Mouse (Mus musculus) embryonic facial prominence, embryonic 13.5 days (tissue): ENCODE results near the gene Duxbl1. TPM values are rescaled to one million over a fixed set of nuclear protein-coding genes. Genes with fewer than 3 reads are reported as not detected.
"Not testable (repeated sequence)": the region's sequence is repeated elsewhere in the genome, so short reads cannot be mapped to it uniquely, and the experiment has no call there.

Source experiments
- ATAC-seq: fragments of 200-750 bp; cut with Nextera tagmentation; 2 replicates; pipeline ENCODE4 v1.8.0; 2017; ENCODE audit warnings: low read depth; ENCODE audit not compliant: insufficient number of reproducible peaks, insufficient read depth, low FRiP score, low TSS enrichment
- H3K27ac ChIP-seq: fragments of 300-500 bp; sonication (generic); 2 replicates; pipeline ENCODE4 v1.5.1; 2015; ENCODE audit warnings: moderate library complexity, mild to moderate bottlenecking, inconsistent platforms
- H3K27me3 ChIP-seq: fragments of 300-500 bp; sonication (generic); 2 replicates; pipeline ENCODE4 v1.6.1; 2015; ENCODE audit warnings: mild to moderate bottlenecking, inconsistent platforms
- H3K36me3 ChIP-seq: fragments of 300-500 bp; sonication (generic); 2 replicates; pipeline ENCODE4 v1.6.1; 2015; ENCODE audit warnings: mild to moderate bottlenecking, inconsistent platforms
- H3K4me1 ChIP-seq: fragments of 300-500 bp; sonication (generic); 2 replicates; pipeline ENCODE4 v1.6.1; 2015; ENCODE audit warnings: inconsistent platforms
- H3K4me2 ChIP-seq: fragments of 300-500 bp; sonication (generic); 2 replicates; pipeline ENCODE4 v1.6.1; 2015; ENCODE audit warnings: moderate library complexity, mild to moderate bottlenecking, inconsistent platforms
- H3K4me3 ChIP-seq: fragments of 300-500 bp; sonication (generic); 2 replicates; pipeline ENCODE4 v1.5.1; 2015; ENCODE audit warnings: mild to moderate bottlenecking, inconsistent platforms
- H3K9ac ChIP-seq: fragments of 300-500 bp; sonication (generic); 2 replicates; pipeline ENCODE4 v1.6.1; 2015; ENCODE audit warnings: mild to moderate bottlenecking, inconsistent platforms
- H3K9me3 ChIP-seq: fragments of 300-500 bp; sonication (generic); 2 replicates; pipeline ENCODE4 v1.6.1; 2016; ENCODE audit warnings: inconsistent platforms
- WGBS: fragments of 180-500 bp; shearing (Covaris S2); methylation state at CpG from one replicate; pipeline ENCODE4 v1.1.7; 2015; ENCODE audit warnings: mixed read lengths; 5-methylcytosine and 5-hydroxymethylcytosine counted together
- polyA plus RNA-seq: library from polyadenylated mRNA; unstranded; fragments of >200 nt; fragmentation: Nextera tagmentation; extraction: Ambion mirVana; gene quantifications from 2 replicates; pipeline ENCODE4 v1.2.1, GENCODE M21; 2015

The Duxbl1 gene
- polyA plus RNA-seq, 1 experiment from 2014 or later = 2.4 TPM

DNA sequence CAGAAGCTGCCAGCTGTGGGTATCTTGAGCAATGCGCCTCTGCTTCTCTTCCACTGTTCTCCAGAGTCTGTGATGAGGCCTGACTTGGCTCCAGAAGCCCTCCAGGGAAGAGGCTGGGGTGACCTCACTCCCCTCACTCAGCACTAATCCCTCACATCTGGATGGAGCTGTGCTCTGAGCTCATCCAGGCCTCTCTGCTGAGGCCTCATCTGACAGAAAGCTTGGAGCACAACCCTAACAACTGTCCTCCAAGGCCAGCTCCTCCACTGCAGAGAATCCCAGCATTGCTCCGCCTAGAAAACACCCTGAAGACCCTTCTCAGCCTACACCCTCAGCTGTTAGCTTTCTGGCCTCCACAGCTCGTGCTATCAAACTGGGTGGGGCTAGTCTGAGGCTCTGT lies 56.0 kb downstream of the Duxbl1 start:
- no CpG with 5 or more reads among the region's 3 CpGs for WGBS
- not testable (repeated sequence) for H3K9ac ChIP-seq, H3K4me1 ChIP-seq, H3K36me3 ChIP-seq, ATAC-seq, H3K27ac ChIP-seq, H3K4me3 ChIP-seq, H3K9me3 ChIP-seq, H3K4me2 ChIP-seq, H3K27me3 ChIP-seq

DNA sequence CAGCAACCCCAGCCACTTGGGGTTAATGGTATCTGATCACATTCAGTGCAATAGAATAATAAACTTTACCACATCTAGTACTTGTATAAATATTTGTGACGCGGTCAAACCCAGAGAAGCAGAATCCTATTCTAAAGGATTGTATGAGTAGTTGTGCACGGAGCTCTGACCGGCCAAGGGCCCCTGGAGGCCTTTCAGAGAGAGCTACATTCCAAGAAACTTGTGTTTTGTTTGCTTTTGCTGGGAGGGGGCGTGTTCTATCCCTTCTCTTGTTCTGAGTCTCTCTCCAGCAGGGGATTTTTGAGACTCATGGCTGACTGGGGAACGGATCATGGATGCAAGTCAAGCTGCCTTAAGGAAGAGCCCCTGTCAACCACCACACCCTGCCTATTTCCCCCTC lies 57.1 kb downstream of the Duxbl1 start:
- no CpG with 5 or more reads among the region's 6 CpGs for WGBS
- not testable (repeated sequence) for H3K4me2 ChIP-seq, H3K27me3 ChIP-seq, H3K9ac ChIP-seq, H3K9me3 ChIP-seq, H3K36me3 ChIP-seq, H3K27ac ChIP-seq, H3K4me1 ChIP-seq, ATAC-seq, H3K4me3 ChIP-seq

Other genes with a start within 250 kb of the Duxbl1 start
- gene Zcchc24, start 209.5 kb upstream of the Duxbl1 start, polyA plus RNA-seq = 29.4 and 32.7 TPM in 2 replicates
- 15.4 and 15.9 TPM in 2 replicates for gene Anxa11, start 136.4 kb upstream of the Duxbl1 start, polyA plus RNA-seq
- gene Plac9a, start 75.5 kb upstream of the Duxbl1 start, polyA plus RNA-seq = 1.7 TPM in 1 of 2 replicates, not detected in the other
- gene Tmem254a, start 50.9 kb upstream of the Duxbl1 start, polyA plus RNA-seq = 2.5 and 3.2 TPM in 2 replicates
- not detected in 2 replicates for gene Cphx1, start 40.3 kb upstream of the Duxbl1 start, polyA plus RNA-seq
- 5.9 and 7.7 TPM in 2 replicates for gene Gm9780, start 64.1 kb downstream of the Duxbl1 start, polyA plus RNA-seq
- 34.0 and 35.7 TPM in 2 replicates for gene Tmem254c, start 88.8 kb downstream of the Duxbl1 start, polyA plus RNA-seq
- gene Cphx2, start 102.9 kb downstream of the Duxbl1 start, polyA plus RNA-seq = not detected in 2 replicates
- gene Cphx3, start 103.7 kb downstream of the Duxbl1 start, polyA plus RNA-seq = not detected in 2 replicates
- 0.81 TPM in 1 of 2 replicates, not detected in the other for gene Duxbl2, start 139.8 kb downstream of the Duxbl1 start, polyA plus RNA-seq
- gene Plac9b, start 203.9 kb downstream of the Duxbl1 start, polyA plus RNA-seq = 4.0 and 5.3 TPM in 2 replicates
- 24.1 and 28.2 TPM in 2 replicates for gene Tmem254b, start 228.5 kb downstream of the Duxbl1 start, polyA plus RNA-seq